Mouse (Mus musculus) thymus, adult 2 months (tissue): ENCODE data around the gene Col18a1.

Source experiments
- CTCF ChIP-seq: fragments of 200-500 bp; IDR thresholded peaks from 2 replicates; pipeline ENCODE4 v1.5.1; 2012; ENCODE audit warnings: mild to moderate bottlenecking, control low read depth, low read length, moderate library complexity, borderline replicate concordance; ENCODE audit not compliant: control insufficient read depth, poor library complexity, insufficient read depth; ENCODE audit errors: extremely low read depth
- POLR2A ChIP-seq: fragments of 200-500 bp; IDR thresholded peaks from 2 replicates; pipeline ENCODE4 v1.6.1; 2012; ENCODE audit warnings: mild to moderate bottlenecking, low read length, control low read depth, moderate library complexity; ENCODE audit not compliant: control insufficient read depth, poor library complexity, insufficient read depth; ENCODE audit errors: extremely low read depth

GRCm38 (mm10) chr10:77214586-77214985 lies 48.2 kb upstream of the Col18a1 start:
- TF ChIP-seq CTCF (no peak), POLR2A (no peak)
